Mouse (Mus musculus) stomach, embryonic 15.5 days (tissue): Measurements from ENCODE around the gene Gpbar1. TPM values are rescaled to one million over a fixed set of nuclear protein-coding genes. Genes with fewer than 3 reads are reported as not detected.
A peak's percentile ranks its signal among the peaks of the same experiment; 100 is the strongest.

ENCODE experiments used
- ATAC-seq: fragments of 200-750 bp; cut with Nextera tagmentation; 2 replicates; pipeline ENCODE4 v1.8.0; 2017; ENCODE audit warnings: low read depth, moderate number of reproducible peaks, moderate TSS enrichment; ENCODE audit not compliant: insufficient read depth, low FRiP score
- H3K27ac ChIP-seq: fragments of 300-500 bp; sonication (generic); 2 replicates; pipeline ENCODE4 v1.5.1; 2015; ENCODE audit warnings: mild to moderate bottlenecking, inconsistent platforms
- H3K27me3 ChIP-seq: fragments of 300-500 bp; sonication (generic); replicated peaks from 2 replicates; pipeline ENCODE4 v1.6.1; 2015; ENCODE audit warnings: inconsistent platforms
- H3K36me3 ChIP-seq: fragments of 300-500 bp; sonication (generic); 2 replicates; pipeline ENCODE4 v1.6.1; 2015; ENCODE audit warnings: inconsistent platforms
- H3K4me1 ChIP-seq: fragments of 300-500 bp; sonication (generic); 2 replicates; pipeline ENCODE4 v1.6.1; 2015; ENCODE audit warnings: inconsistent platforms
- H3K4me2 ChIP-seq: fragments of 300-500 bp; sonication (generic); 2 replicates; pipeline ENCODE4 v1.6.1; 2015; ENCODE audit warnings: mild to moderate bottlenecking, inconsistent platforms
- H3K4me3 ChIP-seq: fragments of 300-500 bp; sonication (generic); replicated peaks from 2 replicates; pipeline ENCODE4 v1.5.1; 2015; ENCODE audit warnings: inconsistent platforms
- H3K9ac ChIP-seq: fragments of 300-500 bp; sonication (generic); 2 replicates; pipeline ENCODE4 v1.6.1; 2015; ENCODE audit warnings: inconsistent platforms
- H3K9me3 ChIP-seq: fragments of 300-500 bp; sonication (generic); 2 replicates; pipeline ENCODE4 v1.6.1; 2016; ENCODE audit warnings: inconsistent platforms
- WGBS: fragments of 180-500 bp; shearing (Covaris S2); methylation state at CpG from one replicate; pipeline ENCODE4 v1.1.7; 2015; 5-methylcytosine and 5-hydroxymethylcytosine counted together
- polyA plus RNA-seq: library from polyadenylated mRNA; unstranded; fragments of >200 nt; fragmentation: Nextera tagmentation; extraction: Ambion mirVana; gene quantifications from 2 replicates; pipeline ENCODE4 v1.2.1, GENCODE M21; 2015

The Gpbar1 gene
- polyA plus RNA-seq: 1.1 and 1.3 TPM in 2 replicates

DNA sequence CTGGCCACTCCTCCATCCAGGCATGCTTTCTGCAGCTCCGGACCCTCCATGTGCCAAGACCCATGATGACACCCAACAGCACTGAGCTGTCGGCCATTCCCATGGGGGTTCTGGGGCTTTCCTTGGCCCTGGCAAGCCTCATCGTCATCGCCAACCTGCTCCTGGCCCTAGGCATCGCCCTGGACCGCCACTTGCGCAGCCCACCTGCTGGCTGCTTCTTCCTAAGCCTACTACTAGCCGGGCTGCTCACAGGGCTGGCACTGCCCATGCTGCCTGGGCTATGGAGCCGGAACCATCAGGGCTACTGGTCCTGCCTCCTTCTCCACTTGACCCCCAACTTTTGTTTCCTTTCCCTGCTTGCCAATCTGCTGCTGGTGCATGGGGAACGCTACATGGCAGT, at the start of gene Gpbar1:
Gene Gpbar1, plus strand, starts transcription at position 13 of the 400 bp plus-strand sequence.
- no peaks in the 10 kb centered on the region for H3K27me3 ChIP-seq
- H3K4me3 ChIP-seq: no peak within 1 kb of the TSS
- no peak for ATAC-seq
- H3K9me3 ChIP-seq: no peaks in the 10 kb centered on the region
- no peak within 1 kb of the TSS for H3K9ac ChIP-seq
- peaks cover 44% of the 10 kb centered on the region for H3K4me1 ChIP-seq
- peaks cover 47% of the 10 kb centered on the region for H3K36me3 ChIP-seq
- peak within 1 kb of the TSS; percentile 16; the same call in 1 of the 2 replicates for H3K4me2 ChIP-seq
- no peak within 1 kb of the TSS for H3K27ac ChIP-seq
- WGBS: 93% methylated on average over 10 of the region's 10 CpGs

- no peak overlapping the region for H3K9ac ChIP-seq
- 44% methylated on average over 2 of the region's 2 CpGs for WGBS
- no peaks in the 10 kb centered on the region for H3K9me3 ChIP-seq
- ATAC-seq: no peak
- H3K4me3 ChIP-seq: no peak overlapping the region
- no peak overlapping the region for H3K4me2 ChIP-seq
- no peak overlapping the region for H3K27ac ChIP-seq
- no peaks in the 10 kb centered on the region for H3K36me3 ChIP-seq
- no peaks in the 10 kb centered on the region for H3K4me1 ChIP-seq
- H3K27me3 ChIP-seq: no peaks in the 10 kb centered on the region
Observed at GRCm38 (mm10) chr1:74229942-74230341, 48.4 kb upstream of the Gpbar1 start.

DNA sequence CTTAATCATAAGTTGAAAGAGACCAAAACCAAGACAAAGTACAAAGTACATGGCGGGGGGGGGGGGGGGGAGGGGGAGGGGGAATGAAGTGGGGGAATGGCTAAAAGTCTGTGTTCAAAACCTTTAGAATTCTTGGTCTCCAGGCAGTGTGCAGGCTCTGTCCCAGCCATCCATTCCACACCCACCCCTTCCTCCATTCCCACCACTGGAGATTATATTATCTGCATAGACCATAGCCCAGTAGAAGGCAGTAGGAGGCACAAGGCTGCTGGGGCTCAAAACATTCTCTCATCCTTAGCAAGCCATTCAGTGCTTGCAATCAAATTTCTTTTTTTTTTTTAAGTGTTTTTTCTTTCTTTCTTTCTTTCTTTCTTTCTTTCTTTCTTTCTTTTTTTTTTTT, 47.4 kb upstream of the Gpbar1 start:
- Histone ChIP-seq H3K4me2 (no peak overlapping the region), H3K4me3 (no peak overlapping the region), H3K9ac (no peak overlapping the region), H3K36me3 (no peaks in the 10 kb centered on the region), H3K9me3 (no peaks in the 10 kb centered on the region), H3K27ac (no peak overlapping the region), H3K27me3 (no peaks in the 10 kb centered on the region), H3K4me1 (no peaks in the 10 kb centered on the region)
- WGBS: 60% methylated on average over 1 of the region's 1 CpGs
- ATAC-seq: no peak

DNA sequence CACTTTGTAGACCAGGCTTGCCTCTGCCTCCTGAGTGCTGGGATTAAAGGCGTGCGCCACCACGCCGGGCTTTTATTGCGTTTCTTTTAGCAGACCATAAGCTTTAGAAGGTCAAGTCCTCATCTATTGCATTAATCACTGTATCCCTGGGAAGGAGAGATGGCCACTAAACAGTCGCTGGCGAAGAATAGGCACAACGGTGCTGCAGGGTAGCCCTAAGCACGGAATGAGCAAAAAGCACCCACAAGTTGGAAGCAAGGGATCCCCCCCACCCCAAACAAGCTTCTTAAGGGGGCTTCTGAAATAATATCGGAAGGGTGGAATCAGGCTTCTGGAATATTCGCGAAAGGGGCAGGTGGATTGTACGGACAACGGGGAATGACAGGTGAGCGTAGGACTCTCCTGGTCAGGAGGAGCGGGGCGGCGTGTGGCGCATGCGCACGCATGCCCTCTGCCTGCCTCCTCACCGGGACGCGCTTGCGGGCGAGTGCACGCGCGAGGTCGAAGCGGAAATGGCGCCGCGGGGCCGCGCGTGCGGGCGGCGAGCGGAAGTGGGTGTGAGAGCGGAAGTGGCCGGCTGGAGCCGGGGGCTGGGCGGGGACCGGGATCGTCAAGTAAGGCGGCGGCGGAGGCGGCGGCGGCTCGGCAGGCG, 42.3 kb upstream of the Gpbar1 start, which contains the start of gene Arpc2:
Gene Arpc2, plus strand, starts transcription at position 147 of the 652 bp plus-strand sequence.
- Histone ChIP-seq H3K36me3 (no peaks in the 10 kb centered on the region), H3K4me1 (peaks cover 26% of the 10 kb centered on the region), H3K9ac (peak within 1 kb of the TSS; percentile 95), H3K4me3 (peak within 1 kb of the TSS; percentile 89), H3K9me3 (no peaks in the 10 kb centered on the region), H3K27me3 (no peaks in the 10 kb centered on the region), H3K4me2 (peak within 1 kb of the TSS; percentile 78), H3K27ac (peak within 1 kb of the TSS; percentile 95)
- WGBS: 2% methylated on average over 44 of the region's 55 CpGs
- peak; percentile 91 for ATAC-seq

DNA sequence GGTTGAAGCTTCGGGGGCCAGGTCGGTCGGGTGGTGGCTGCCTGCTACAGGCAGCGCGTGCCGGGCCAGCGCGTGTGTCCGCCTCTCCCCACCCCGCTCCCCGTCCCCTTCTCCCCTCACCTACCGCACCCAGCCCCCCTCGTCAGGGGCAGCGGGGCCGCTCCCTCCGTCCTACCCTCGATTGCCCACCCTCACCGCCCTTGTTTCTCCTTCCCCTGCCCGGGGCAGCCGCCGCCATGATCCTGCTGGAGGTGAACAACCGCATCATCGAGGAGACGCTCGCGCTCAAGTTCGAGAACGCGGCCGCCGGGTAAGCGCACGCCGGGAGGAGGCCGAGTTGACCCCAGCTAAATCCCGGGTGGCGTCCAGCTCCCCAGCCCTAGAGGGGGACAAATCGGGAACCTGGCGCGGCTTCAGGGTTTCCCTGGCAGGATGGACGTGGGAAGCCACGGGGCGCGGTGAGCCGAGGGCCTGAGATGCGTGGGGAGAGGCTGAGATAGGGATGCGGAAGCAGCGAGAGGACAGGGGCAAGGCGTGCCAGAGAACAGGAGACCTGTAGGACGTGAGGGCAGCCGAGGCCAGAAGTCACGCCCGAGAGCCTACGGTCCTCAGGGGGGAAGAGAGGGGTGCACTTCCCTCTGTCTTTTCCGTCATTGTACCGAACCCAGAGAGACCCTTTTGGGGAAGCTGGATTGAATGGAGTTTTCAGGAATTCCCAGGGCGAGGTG, 41.6 kb upstream of the Gpbar1 start:
- Histone ChIP-seq H3K4me3 (peak overlapping the region; percentile 89), H3K36me3 (no peaks in the 10 kb centered on the region), H3K27me3 (no peaks in the 10 kb centered on the region), H3K4me1 (peaks cover 28% of the 10 kb centered on the region), H3K27ac (peak overlapping the region; percentile 95), H3K4me2 (peak overlapping the region; percentile 78), H3K9me3 (no peaks in the 10 kb centered on the region), H3K9ac (peak overlapping the region; percentile 95)
- WGBS: under 1% methylated on average over 41 of the region's 57 CpGs
- peak; percentile 51 for ATAC-seq

- WGBS: 22% methylated on average over 5 of the region's 5 CpGs
- ATAC-seq: no peak
- Histone ChIP-seq H3K9me3 (no peaks in the 10 kb centered on the region), H3K27ac (peak overlapping the region; percentile 95), H3K9ac (peak overlapping the region; percentile 95), H3K4me3 (peak overlapping the region; percentile 89), H3K27me3 (no peaks in the 10 kb centered on the region), H3K4me2 (peak overlapping the region; percentile 78), H3K4me1 (peaks cover 32% of the 10 kb centered on the region), H3K36me3 (no peaks in the 10 kb centered on the region)
Observed at GRCm38 (mm10) chr1:74237671-74238070, 40.7 kb upstream of the Gpbar1 start.

DNA sequence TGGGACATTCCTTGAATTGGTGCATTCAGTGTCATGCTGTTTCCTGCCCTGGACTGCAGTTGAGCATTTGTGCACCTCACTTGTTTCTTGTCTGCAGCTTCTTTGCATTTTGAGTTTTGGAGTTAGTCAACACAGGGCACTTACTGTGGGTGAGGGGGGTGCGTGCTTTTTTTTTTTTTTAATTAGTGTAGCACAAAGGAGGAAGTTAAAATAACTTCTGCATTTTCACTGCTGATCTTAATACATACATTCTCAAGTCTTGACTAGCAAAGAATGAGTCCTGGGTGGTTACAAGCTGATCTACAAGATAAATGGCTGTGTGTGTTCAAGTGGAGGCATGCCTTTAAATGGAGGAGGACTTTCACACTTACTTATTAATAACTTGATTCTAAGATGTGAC, 40.2 kb upstream of the Gpbar1 start:
- peak overlapping the region; percentile 95; the same call in 1 of the 2 replicates for H3K9ac ChIP-seq
- ATAC-seq: no peak
- no peaks in the 10 kb centered on the region for H3K36me3 ChIP-seq
- H3K27me3 ChIP-seq: no peaks in the 10 kb centered on the region
- H3K4me3 ChIP-seq: peak overlapping the region; percentile 89
- H3K4me2 ChIP-seq: peak overlapping the region; percentile 78
- H3K9me3 ChIP-seq: no peaks in the 10 kb centered on the region
- 54% methylated on average over 1 of the region's 1 CpGs for WGBS
- H3K4me1 ChIP-seq: peaks cover 32% of the 10 kb centered on the region
- H3K27ac ChIP-seq: peak overlapping the region; percentile 95

- peak overlapping the region; percentile 1 for H3K4me3 ChIP-seq
- no peaks in the 10 kb centered on the region for H3K9me3 ChIP-seq
- H3K27me3 ChIP-seq: no peaks in the 10 kb centered on the region
- H3K27ac ChIP-seq: peak overlapping the region; percentile 77; the same call in 1 of the 2 replicates
- no peak overlapping the region for H3K9ac ChIP-seq
- H3K4me2 ChIP-seq: peak overlapping the region; percentile 78
- no peak for ATAC-seq
- WGBS: 34% methylated on average over 7 of the region's 7 CpGs
- H3K36me3 ChIP-seq: no peaks in the 10 kb centered on the region
- peaks cover 32% of the 10 kb centered on the region for H3K4me1 ChIP-seq
Observed at GRCm38 (mm10) chr1:74239162-74239561, 39.2 kb upstream of the Gpbar1 start.

GRCm38 (mm10) chr1:74239618-74240017, 38.7 kb upstream of the Gpbar1 start:
- Histone ChIP-seq H3K9ac (no peak overlapping the region), H3K4me2 (peak overlapping the region; percentile 78), H3K4me3 (peak overlapping the region; percentile 1; the same call in 1 of the 2 replicates), H3K4me1 (peaks cover 32% of the 10 kb centered on the region), H3K27me3 (no peaks in the 10 kb centered on the region), H3K9me3 (no peaks in the 10 kb centered on the region), H3K27ac (peak overlapping the region; percentile 77), H3K36me3 (no peaks in the 10 kb centered on the region)
- no peak for ATAC-seq
- WGBS: 41% methylated on average over 11 of the region's 11 CpGs

DNA sequence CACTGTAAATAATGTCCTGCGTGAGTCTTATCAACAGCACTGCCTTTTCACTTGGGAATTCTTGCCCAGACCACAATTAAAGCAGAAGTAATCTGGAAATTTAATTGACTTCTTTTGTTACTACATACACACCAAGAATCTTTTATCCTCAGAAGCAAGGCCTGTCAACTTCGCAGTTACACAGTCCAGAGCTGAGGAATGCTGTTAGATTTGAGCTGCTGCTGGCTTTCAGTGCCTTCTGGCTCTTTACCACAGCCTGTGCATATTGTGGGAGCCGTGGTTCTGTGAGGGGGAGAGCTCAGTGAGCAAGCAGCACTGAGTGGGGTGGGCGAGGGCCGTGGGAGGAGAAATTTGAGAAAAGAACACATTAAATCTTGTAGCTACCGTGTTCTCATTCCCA, 38.0 kb upstream of the Gpbar1 start:
- Histone ChIP-seq H3K4me2 (peak overlapping the region; percentile 78), H3K36me3 (no peaks in the 10 kb centered on the region), H3K9ac (no peak overlapping the region), H3K27ac (peak overlapping the region; percentile 77), H3K4me1 (peaks cover 32% of the 10 kb centered on the region), H3K4me3 (no peak overlapping the region), H3K27me3 (no peaks in the 10 kb centered on the region), H3K9me3 (no peaks in the 10 kb centered on the region)
- 26% methylated on average over 6 of the region's 6 CpGs for WGBS
- no peak for ATAC-seq

DNA sequence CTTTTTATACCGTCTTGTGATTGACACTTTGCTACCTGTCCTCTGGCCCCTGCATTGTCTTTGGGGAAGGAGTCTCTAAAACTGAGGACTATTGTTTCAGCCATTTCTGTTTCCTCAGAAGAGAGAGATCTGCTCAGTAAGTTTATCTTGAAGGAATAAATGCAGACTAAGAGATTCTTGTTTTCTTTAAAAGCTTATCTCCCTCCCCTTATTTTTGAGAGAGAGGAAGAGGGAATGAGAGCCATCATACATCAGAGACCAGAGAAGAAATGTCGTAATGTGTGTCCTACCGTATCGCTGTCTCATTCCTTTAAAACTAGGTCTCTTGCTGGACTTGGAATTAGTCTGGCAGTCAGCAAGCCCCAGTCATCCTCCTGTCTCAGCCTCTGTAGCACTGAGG, 37.5 kb upstream of the Gpbar1 start:
- Histone ChIP-seq H3K27ac (peak overlapping the region; percentile 77), H3K27me3 (no peaks in the 10 kb centered on the region), H3K9me3 (no peaks in the 10 kb centered on the region), H3K4me2 (peak overlapping the region; percentile 78), H3K4me3 (no peak overlapping the region), H3K4me1 (peaks cover 33% of the 10 kb centered on the region), H3K9ac (no peak overlapping the region), H3K36me3 (0 out of 2 replicates have a peak, but pooled peaks cover under 1% of the 10 kb centered on the region)
- 56% methylated on average over 4 of the region's 4 CpGs for WGBS
- no peak for ATAC-seq

- no peaks in the 10 kb centered on the region for H3K27me3 ChIP-seq
- no peaks in the 10 kb centered on the region for H3K9me3 ChIP-seq
- H3K4me2 ChIP-seq: no peak overlapping the region
- H3K9ac ChIP-seq: no peak overlapping the region
- peaks cover 16% of the 10 kb centered on the region for H3K4me1 ChIP-seq
- no peak for ATAC-seq
- 47% methylated on average over 2 of the region's 2 CpGs for WGBS
- no peak overlapping the region for H3K4me3 ChIP-seq
- no peak overlapping the region for H3K27ac ChIP-seq
- peaks cover 9% of the 10 kb centered on the region for H3K36me3 ChIP-seq
Observed at GRCm38 (mm10) chr1:74245525-74245924, 32.8 kb upstream of the Gpbar1 start.
